Mouse (Mus musculus): ENCODE results near the gene Gm45140.
A peak's percentile ranks its signal among the peaks of the same experiment; 100 is the strongest.

The Gm45140 gene

DNA sequence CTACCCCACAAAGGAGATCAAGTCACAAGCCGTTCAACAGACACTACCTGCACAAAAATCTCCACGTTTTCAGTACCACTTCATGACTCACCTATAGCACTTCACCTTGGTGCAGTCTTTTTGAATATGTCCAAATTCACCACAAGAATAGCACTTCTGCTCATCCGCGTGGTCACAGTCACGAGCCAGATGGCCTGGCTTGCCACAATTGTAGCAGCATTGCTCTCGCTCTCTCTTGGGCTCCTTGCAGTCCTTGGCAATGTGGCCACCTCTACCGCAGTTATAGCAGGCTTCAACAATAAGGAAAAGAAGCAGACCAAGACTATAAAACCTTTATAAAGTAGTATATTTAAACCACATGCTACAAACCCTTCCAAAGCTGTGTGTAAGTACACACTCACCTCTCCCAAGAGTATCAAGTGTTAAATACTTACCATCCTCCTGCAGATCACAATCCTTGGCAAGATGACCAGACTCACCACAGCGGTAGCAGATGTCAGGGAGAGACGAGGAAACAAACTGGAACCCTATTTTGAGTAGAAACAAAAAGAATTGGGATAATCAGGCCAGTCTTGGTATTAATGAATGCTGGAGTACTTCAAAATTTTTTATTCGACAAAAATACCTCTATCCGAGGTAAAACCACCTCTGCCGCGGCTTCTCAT lies 9.6 kb upstream of the Gm45140 start:
- no peak for DNase-seq (ENCODE audit: low spot score in 2 of 2)

DNA sequence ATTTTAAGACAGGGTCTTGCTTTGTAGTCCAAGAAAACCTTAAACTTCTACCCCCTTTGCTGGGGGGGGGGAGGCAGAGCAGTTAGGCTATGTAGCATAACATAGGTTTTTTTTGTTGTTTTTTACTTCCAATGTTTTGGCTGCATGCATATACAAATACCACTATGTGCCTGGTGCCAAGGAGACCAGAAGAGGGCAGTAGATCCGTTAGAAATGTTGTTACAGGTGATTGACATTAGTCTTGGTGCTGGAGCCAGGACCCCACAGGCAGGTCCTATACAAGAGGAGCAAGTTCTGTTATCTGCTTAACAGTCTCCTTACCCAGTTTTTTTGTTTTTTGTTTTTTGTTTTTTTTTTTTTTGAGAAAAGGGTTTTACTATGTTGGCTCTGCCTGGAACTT lies 6.7 kb upstream of the Gm45140 start:
- no peak for DNase-seq (ENCODE audit: low spot score in 2 of 2)

DNA sequence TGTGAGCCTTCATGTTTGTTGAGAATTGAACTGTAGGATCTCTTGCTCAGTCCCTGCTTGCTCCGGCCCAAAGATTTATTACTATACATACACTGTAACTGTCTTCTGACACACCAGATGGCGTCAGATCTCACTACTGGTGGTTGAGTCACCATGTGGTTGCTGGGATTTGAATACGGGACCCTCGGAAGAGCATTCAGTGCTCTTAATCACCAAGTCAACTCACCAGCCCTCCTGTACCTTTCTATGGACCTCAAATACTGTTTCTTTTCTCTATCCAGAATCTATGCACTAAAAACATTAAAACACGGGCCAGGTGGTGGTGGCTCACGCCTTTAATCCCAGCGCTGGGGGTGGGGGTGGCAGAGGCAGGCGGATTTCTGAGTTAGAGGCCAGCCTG lies 6.0 kb upstream of the Gm45140 start:
- no peak for DNase-seq (ENCODE audit: low spot score in 2 of 2)

DNA sequence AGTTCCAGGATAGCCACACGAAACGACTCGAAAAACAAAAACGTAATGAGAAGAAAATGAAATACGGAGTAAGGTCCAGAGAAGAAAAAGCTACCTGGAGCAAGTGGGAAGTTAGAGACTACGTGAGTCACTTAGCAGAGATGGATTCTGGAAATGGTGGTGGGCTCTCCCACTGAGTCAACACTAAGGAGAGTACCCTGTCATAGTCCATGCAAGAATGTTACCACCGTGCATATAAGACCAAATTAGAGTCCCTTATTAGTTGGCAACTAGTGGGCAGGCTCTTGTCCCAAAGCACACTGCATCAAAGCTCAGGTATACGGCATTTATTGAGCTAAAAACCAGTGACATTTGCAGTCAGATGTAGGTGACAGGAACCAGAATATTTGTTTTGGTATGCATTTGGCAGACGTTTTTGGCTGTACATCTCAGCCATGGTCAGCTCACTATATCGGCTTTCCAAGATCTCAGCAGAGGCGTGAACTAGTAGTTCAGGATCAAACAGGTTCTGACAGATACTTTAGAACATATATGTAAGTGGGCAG lies 4.3 kb upstream of the Gm45140 start:
- no peak for DNase-seq (ENCODE audit: low spot score in 2 of 2)

DNA sequence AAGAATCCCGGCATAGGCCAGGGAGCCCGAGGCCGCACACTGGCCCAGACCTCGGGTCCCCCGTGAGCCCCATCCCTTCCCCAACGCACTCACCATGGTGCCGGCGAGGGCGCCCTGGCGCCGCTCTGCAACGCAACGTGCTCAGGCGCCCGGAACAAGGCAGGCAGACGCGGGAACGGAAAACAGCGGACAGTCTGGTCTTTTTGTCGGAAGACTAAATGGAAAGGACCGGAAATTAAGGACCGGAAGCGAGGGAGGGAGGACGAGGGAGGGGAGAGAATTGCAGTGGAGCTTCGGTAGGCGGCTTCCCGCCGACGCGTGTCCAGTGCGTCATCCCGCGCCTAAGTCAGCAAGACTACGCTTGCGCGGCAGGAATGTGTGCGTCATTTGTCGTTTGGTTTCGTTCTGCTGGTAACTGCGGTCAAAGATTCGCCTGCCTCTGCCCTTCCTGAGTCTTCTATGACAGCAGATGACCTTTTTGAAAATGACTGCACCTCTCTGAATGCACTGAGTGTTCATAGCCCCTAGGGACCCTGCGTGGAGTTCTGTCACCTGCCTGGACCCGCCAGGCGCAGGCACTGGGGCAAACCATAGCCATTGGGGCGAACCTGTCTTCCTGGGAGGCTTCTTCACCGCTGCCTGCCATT lies 3.1 kb upstream of the Gm45140 start, which contains the start of gene Isy1:
Isy1 (minus strand) TSS at position 248 of the 647 bp plus-strand sequence.
- peak; percentile 87 to 94 for DNase-seq (ENCODE audit: low spot score in 2 of 2)

DNA sequence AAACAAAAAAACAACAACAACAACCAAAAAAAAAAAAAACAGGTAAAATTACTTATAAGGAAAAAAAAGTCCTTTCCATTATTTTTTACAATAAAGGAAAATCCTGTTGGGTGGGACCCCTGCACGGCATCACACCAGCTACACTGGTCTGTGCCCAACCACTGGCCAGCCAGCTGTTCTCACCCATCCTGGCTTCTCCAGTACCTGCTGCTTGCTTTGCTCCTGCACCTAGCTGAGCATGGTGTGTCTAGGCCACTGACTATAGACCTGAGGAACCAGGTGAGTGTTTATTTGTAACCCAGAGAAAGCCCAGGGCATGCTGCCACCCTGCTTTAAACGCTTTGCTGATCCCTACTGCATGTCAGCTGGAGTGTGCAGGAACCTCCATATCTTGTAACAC lies 15.2 kb downstream of the Gm45140 start:
- no peak for DNase-seq (ENCODE audit: low spot score in 2 of 2)

DNA sequence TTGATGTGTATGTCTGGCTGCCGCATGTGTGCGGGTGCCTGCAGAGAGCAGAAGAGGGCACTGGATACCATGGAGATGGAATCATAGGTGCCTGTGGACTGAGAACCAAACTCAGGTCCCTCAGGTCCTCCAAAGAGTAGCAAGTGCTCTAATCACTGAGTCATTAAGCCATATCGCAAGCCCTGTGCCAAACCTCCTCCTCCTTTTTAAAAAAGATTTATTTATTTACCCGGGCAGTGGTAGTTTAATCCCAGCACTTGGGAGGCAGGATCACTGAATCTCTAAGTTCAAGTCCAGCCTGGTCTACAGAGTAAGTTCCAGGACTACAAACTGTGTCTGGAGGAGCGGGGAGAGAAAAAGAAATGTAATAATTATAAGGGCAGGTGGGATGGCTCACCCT lies 21.1 kb downstream of the Gm45140 start:
- DNase-seq (ENCODE audit: low spot score in 2 of 2) = no peak

DNA sequence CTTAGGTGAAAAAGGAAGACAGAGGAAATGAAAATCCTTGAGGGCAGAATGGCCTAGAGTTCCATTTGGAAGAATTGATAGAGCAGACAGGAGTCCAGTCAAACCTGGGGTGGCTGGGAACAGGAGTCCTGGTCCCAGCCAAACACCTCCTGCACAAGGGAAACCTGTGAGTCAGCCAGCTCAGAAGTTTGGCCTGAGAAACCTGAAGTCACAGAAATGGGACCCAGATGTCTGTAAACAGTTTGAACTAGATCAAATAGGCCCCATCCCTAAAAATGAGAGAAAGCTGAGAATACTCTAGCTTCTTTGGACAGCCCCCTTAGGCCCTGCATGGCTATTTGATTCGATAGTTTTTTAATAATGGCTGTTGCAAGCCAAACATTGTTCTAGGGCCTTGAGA lies 22.9 kb downstream of the Gm45140 start:
- DNase-seq (ENCODE audit: low spot score in 2 of 2) = no peak

DNA sequence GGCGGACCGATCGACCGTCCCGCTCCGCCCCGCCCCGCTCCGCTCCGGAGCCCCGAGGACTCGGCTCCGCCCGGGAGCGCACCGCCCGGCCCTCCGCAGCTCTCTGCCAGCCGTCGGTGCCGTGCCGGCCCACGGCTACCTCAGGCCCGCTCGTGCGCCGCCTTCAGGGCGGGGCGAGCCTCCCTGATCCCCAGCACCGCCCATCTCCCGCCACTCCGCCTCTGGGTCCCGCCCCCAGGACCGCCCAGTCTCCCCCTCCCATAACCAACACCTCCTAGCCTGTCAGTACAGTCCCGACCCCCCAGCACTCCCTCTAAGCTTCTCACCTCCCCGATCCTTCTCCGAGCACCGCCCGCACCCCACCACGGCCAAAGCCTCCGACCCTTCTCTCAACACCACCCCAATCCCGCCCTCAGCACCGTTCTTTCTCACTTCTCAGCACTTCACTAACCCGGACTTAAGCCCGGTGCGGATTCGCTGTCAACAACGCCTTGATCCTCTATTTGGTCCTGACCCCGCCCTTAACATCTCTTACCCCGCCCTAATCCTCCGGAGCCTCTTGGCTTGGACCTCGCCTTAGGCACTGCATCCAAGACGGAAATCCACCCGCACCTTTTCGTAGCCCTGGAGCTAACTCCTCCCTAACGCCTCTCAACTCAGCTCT lies 23.8 kb downstream of the Gm45140 start, which contains the start of gene Rab43:
Rab43 (minus strand) TSS at position 490 of the 664 bp plus-strand sequence.
- DNase-seq (ENCODE audit: low spot score in 2 of 2) = peak; percentile 91 to 92

DNA sequence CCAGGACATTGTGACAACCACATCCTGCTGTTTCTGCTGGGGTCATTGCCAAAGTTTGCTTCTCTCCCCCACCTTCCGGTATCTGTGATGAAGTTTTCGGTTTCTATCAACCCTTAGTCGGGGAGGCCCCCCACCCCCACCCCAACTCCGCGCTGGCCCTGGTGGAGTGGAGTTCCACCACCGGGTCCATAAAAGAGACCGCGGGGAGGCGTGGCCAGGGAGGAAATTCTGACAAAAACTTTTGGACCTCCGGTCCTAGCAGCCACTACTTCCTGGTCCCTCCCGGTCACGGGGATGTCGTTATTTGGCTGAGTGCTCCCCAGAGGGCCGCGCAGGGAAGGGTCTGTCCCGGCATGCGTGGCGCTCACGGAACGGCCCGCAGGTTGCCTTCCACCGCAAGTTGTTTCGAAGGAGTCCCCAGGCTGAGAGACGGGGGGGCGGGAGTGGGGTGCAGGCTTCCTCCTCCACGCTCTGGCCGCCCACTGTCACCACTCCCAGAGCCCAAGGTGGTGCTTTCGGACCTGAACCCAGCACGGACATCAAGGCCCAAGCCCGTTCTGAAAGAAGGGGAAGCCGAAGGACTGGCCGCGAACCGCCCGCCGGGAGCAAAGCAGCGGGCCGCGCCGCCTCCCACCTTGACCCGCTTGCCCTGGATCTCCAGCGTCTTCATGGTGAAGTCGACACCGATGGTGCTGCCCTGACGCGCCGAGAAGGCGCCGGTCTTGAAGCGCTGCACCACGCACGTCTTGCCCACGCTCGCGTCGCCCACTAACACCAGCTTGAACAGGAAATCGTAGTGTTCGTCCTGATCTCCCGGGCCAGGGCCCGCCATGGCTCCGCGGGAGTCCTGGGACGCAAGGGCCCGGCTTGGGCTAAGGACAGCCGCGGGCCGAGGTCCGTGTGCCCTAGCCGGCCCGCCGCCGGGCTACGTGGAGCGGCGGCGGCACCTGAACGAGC lies 24.6 kb downstream of the Gm45140 start:
- DNase-seq (ENCODE audit: low spot score in 2 of 2) = peak; percentile 49 to 68

DNA sequence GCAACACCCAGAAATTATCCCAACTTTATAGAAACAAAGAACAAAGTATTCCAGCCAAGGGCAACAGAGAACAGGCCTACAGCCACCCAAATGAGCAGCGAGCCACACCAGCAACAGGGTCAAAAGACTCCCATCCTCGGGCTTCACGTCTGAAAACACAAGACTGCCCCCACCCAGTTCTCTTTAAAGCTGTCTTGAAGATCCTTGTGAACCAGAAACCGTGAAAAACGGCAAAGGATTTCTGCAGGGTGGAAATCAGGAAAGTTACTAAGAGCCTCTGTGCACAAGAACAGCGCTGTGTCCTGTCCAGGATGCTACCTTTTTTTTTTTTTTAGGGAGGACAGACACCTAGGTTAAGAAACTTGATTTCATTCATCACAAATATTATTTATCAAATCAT lies 25.3 kb downstream of the Gm45140 start:
- no peak for DNase-seq (ENCODE audit: low spot score in 2 of 2)

DNA sequence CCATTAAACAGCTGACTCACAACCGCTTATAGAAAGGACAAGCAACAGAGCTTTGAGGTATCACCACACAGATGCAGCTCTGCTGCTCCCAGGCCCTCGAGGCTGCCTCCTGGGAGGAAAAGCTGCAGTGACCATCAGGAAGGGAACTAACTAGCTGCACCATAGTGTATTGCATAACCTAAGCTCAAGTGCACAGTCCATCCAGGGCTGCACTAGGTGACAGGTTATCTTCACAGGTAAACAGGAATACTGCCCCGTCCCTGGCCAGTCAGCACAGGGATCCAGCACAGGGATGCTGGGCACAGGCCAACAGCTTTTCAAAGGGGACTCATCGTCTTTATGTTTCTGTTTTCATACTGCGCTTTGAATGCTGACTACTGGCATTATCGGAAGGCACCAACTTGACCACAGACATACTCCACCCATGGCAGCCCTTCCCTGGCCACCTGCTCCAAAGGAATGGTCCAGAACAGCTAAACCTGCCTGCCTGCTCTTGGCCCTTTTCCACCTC lies 25.9 kb downstream of the Gm45140 start:
- peak in 1 of 2 experiments; percentile 28 for DNase-seq (ENCODE audit: low spot score in 2 of 2)

DNA sequence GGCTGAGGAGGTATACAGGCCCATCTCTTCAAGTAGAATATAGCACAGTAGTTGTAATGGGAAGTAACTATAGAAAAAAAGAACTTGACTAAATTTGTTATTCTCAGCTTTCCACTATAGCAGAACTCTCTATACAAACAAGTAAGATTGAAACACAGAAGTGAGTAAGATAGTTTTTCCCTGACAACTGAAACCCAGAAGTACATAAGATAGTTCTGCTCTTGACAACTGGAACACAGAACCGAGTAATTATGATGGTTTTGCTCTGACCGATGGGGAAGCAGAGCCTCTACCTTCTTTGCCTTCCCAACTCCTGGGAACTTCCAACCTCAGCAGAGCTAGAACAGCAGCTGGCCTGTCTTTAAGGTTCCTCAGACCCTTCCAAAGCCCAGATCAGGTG lies 26.5 kb downstream of the Gm45140 start:
- no peak for DNase-seq (ENCODE audit: low spot score in 2 of 2)

DNA sequence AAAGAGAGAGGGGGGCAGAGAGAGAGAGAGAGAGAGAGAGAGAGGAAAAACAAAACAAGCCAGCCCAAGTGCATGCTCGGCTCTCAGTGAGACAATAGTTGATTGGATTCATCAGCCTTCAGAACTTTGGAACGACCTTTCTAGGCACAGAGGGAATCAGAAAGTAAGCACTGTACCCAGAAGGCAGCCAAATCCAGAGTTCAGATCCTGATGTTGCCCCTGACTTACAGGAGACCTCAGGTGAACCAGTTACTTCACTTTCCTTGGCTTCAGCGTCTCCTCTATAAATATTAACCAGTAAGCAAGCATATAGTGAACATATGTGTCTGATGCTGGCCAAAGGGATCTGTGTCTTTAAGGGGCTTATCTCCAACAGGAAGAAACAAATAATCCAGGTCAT lies 27.1 kb downstream of the Gm45140 start:
- no peak for DNase-seq (ENCODE audit: low spot score in 2 of 2)

DNA sequence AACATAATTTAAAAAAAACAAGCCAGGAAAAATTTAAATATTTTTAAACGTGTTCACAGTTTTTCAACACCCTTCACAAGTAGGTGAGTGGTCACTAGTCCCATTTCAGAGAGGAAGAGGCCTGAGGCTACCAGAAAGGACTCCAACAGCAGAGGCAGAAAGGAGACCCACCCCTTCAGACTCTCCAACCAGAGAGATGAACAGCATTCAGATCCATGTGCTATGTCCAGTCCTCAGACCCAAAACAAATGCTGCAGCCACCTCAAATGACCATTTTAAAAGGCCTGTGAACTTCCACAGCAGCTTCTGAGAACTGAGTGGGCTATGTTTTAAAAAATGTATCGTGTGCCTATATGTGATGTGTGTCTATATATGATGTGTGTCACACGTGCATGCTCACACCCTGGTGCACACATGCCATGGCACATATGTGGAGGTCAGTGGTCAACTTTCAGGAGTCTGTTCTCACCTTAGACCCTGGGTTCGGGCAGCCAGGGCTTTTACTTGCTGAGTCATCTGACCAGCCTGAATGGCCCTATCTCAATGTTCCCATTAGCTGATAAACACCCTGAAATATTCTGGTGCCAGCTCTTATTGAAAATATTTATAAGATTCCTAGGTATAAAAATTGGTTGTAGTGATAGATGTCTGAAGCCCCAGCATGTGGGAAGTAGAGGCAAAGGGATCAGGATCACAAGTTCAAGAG lies 27.7 kb downstream of the Gm45140 start:
- DNase-seq (ENCODE audit: low spot score in 2 of 2) = no peak

DNA sequence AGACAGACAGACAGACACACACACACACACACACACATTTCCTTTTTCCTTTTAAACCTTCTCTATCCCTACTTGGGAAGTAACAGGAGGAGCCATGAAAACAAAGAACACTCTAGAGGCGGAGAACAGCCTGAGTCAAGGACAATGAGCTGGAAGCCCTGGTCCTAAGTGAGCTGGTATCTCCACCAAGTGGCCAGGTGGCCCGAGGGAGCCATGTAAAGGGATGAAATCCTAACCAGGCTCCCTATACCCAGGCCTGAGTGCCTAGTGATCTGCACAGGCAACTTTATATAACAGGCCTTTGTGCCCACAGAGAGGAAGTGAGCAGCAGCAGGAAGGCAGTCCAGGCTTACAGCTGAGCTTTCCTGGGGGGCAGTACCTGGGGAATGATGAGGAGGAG lies 28.7 kb downstream of the Gm45140 start:
- no peak for DNase-seq (ENCODE audit: low spot score in 2 of 2)

DNA sequence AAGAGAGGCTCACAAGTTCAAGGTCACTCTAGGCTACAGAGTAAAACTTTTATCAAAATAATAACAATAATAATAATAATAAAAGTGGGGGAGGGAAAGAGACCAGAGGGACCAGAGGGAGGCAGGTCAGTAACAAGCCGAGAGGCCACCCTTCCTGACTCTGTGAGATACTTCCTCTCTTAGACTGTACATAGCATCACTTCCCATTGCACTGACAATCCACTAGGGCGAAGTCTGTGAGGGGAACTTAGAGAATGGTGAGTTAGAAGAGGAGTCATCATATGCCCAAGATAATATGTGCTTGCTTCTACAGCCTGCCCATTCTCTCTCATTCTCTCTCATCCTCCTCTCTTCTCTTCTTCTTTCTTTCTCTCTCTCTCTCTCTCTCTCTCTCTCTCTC lies 29.6 kb downstream of the Gm45140 start:
- DNase-seq (ENCODE audit: low spot score in 2 of 2) = no peak

DNA sequence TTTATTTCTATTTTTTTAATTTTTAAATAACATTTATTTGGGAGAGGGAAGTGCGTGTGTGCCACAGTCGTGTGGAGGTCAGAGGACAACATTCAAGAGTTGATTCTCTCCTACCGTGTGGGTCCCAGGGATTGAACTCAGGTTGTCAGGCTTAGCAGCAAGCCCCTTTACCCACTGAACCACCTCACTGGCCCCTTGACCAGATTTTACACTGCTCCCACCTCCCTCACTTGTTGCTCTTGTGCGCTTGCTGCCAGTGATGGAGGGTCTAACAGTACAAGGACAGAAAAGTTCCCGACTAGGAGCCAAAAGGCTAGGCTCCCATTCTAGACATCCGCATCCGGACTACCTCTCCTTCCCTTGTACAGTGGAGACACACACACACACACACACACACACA lies 30.1 kb downstream of the Gm45140 start:
- no peak for DNase-seq (ENCODE audit: low spot score in 2 of 2)

DNA sequence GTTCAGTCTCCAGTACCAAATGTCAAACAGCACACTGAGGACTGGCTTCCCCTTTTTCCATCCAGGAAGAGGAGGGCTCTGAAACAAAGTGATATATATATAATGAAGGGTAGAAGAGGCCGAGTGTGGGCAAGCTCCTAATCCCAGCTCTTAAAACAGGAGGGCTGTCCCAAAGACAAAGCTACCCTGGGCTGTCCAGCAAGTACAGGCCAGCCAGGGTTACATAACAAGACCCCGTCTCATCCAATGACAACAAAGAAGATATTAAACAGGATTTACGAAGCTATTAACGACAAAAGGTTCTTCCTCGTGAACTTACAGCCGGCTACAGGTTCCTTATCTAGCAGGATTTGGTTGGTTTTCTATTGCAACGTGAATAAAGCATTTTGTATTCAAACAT lies 30.7 kb downstream of the Gm45140 start:
- no peak for DNase-seq (ENCODE audit: low spot score in 2 of 2)

DNA sequence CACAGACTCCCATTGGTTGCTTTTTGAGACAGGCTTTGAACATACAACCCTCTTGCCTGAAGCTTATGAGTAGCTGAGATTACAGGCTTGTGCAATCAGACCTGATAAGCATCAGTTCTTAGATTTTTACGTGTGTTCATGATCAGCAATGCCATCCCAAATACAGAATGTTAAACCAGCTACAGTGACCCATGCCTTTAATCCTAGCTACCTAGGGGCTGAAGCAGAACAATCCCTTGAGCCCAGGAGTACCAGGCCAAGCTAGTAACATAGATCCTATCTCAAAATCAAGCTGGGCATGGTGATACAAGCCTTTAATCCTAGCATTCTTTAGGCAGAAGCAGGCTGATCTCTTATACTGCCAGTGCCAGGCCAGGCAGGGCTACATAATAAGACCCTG lies 31.6 kb downstream of the Gm45140 start:
- DNase-seq (ENCODE audit: low spot score in 2 of 2) = no peak

DNA sequence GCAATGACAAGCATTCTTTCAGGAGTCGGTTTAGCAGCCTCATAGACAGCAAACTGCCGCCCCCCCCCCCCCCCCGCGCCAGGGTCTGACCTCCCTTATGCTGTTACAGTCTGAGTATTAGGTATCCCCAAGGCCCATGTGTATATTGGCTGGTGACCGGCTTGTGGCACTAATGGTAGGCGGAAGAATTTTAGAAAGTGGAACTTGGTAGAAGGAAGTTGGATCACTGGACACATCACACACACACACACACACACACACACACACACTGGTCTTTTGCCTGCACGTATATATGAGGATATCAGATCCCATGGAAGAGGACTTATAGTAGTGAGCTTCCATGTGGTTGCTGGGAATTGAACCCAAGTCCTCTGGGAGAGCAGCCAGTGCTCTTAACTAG lies 33.1 kb downstream of the Gm45140 start:
- no peak for DNase-seq (ENCODE audit: low spot score in 2 of 2)
